Mouse (Mus musculus) Patski (cell line): ENCODE data around the gene Fuca1. TPM values are rescaled to one million over a fixed set of nuclear protein-coding genes. Genes with fewer than 3 reads are reported as not detected.
"Not testable (repeated sequence)": the region's sequence is repeated elsewhere in the genome, so short reads cannot be mapped to it uniquely, and the experiment has no call there.

Experiments used
- ATAC-seq: fragments of 100-300 bp; one replicate; pipeline ENCODE4 v1.8.0; 2021
- CTCF ChIA-PET: fragments of 350-600 bp; sonication (Branson Sonifier 250); formaldehyde crosslinking; loops from one replicate; lab custom pipeline; 2022; ENCODE audit warnings: inconsistent platforms; lab: Charles Lee
- POLR2A ChIA-PET: fragments of 350-600 bp; sonication (Branson Sonifier 250); formaldehyde crosslinking; loops from one replicate; lab custom pipeline; 2022; ENCODE audit warnings: antibody characterized with exemption, inconsistent platforms; lab: Charles Lee
- DNase-seq: peaks from one replicate; pipeline ENCODE4 v3.0.0-alpha.2; 2011; ENCODE audit warnings: low read depth, low spot score
- H3K27me3 ChIP-seq: fragments of 371-371 bp; one replicate; pipeline ENCODE4 v1.5.1; 2021
- CTCF ChIP-seq: fragments of 100-300 bp; IDR thresholded peaks from one replicate; pipeline ENCODE4 v1.5.1; 2021
- in situ Hi-C: fragments of 300-500 bp; cut with MboI; formaldehyde crosslinking; loops from 3 replicates; pipeline ENCODE4 v1.11.1; 2018; ENCODE audit warnings: low pct_unique_long_range_greater_than_20kb, mixed read lengths
- polyA plus RNA-seq: library from polyadenylated mRNA; unstranded; gene quantifications from one replicate; pipeline ENCODE4 v1.2.3, GENCODE M21; 2021

Gene Fuca1
- polyA plus RNA-seq, 1 experiment from 2014 or later: 44.4 TPM

GRCm38 (mm10) chr4:135938858-135939257 is 18.3 kb downstream of the Fuca1 start:
- DNase-seq (no peak), ATAC-seq (no peak)
- POLR2A ChIA-PET: no interaction called here
- no peaks in the 10 kb centered on the region for H3K27me3 ChIP-seq
- no peak for TF ChIP-seq CTCF
- CTCF ChIA-PET: interaction anchor here (1.2 kb wide), 1 partner anchor 22 kb away, joined by 4 read pairs; no protein-coding TSS in a partner anchor
- in situ Hi-C loops: no loop called here

DNA sequence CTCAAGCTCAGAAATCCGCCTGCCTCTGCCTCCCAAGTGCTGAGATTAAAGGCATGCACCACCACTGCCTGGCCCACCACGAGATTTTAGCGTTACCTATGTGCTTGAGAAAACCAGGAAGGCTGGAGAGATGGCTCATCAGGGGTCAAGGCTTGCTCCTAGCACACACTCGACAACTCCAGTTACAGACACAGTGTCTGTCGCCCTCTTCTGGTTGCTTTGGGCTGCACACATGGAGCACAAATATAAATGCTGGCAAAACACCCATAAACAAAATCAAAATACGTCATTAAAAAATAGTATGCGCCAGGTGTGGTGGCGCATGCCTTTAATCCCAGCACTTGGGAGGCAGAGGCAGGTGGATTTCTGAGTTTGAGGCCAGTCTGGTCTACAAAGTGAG is 20.5 kb downstream of the Fuca1 start:
- ATAC-seq, DNase-seq, POLR2A ChIA-PET, H3K27me3 ChIP-seq: not testable (repeated sequence)
- CTCF ChIA-PET: interaction anchor here (1.7 kb wide), 1 partner anchor 14 kb away, joined by 4 read pairs; no protein-coding TSS in a partner anchor
- in situ Hi-C loops: loop anchor here (10.0 kb wide), 1 partner anchor 214 kb away; no protein-coding TSS in a partner anchor
- TF ChIP-seq CTCF: peak; percentile 62

DNA sequence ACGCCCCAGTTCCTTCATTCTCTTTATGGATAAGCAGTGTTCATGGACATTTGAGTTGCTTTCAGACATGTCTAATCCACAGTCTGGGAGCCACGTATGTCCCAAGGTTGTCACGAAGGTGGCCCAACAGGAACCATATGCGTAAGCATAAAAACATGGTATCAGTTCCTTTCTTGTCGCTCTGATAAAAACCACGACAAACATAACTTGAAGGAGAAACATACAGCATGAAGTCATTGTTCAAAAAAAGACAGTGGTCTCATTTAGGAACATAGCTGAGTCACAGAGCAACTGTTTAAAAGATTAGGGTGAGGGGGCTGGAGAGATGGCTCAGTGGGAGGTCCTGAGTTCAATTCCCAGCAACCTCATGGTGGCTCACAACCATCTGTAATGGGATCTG is 21.7 kb downstream of the Fuca1 start:
- ChIA-PET CTCF (no interaction called here), POLR2A (no interaction called here)
- no peaks in the 10 kb centered on the region for H3K27me3 ChIP-seq
- no peak for TF ChIP-seq CTCF
- no peak for ATAC-seq
- in situ Hi-C loops: loop anchor here (10.0 kb wide), 1 partner anchor 213 kb away; no protein-coding TSS in a partner anchor
- no peak for DNase-seq

- H3K27me3 ChIP-seq: no peaks in the 10 kb centered on the region
- in situ Hi-C loops: loop anchor here (10.0 kb wide), 1 partner anchor 211 kb away; no protein-coding TSS in a partner anchor
- ChIA-PET CTCF (no interaction called here), POLR2A (no interaction called here)
- no peak for TF ChIP-seq CTCF
- no peak for DNase-seq
- no peak for ATAC-seq
Observed at GRCm38 (mm10) chr4:135943389-135943788, 22.9 kb downstream of the Fuca1 start.

DNA sequence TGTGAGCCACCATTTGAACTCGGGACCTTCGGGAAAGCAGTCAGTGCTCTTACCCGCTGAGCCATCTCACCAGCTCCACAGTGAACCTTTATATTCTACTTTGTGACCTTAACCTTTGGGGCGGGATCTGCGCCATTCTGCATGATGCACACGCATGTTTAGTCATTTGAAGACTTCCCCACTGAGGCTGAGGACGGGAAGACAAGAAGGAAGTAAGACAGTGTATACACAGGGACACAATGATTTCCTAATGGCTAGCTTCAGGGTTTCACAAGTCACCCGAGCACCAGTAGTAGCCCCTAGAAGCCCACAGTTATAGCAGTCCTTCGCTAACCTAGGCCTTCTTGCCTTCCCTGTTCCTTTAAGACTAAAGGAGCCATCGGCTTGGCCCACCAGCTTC is 25.2 kb downstream of the Fuca1 start:
- H3K27me3 ChIP-seq: no peaks in the 10 kb centered on the region
- ChIA-PET CTCF (no interaction called here), POLR2A (interaction anchor here (0.6 kb wide), 1 partner anchor 233 kb away, joined by 4 read pairs; no protein-coding TSS in a partner anchor)
- no peak for TF ChIP-seq CTCF
- in situ Hi-C loops: loop anchor here (10.0 kb wide), 1 partner anchor 209 kb away; no protein-coding TSS in a partner anchor
- ATAC-seq (no peak), DNase-seq (no peak)

DNA sequence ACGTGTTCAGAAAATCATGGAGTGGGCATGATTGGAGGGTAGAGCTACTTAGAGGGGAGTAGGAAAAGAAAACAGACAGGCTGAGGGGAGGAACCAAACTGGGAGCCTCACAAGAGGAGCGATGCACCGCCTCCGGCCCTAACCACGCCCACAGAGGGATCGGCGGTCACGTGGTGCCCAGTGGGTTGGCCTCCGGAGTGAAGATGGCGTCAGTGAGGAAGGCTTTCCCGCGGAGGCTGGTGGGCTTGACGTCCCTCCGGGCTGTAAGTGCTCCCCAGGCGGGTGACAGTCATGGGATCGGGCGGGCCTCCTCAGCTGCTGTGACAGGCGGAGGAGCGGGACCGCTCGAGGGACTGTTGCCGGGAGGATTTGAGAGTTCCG is 25.7 kb downstream of the Fuca1 start, which contains the start of gene Hmgcl:
Hmgcl (plus strand) TSS at position 171 of the 381 bp plus-strand sequence.
- TF ChIP-seq CTCF: no peak
- CTCF ChIA-PET: no interaction called here
- in situ Hi-C loops: loop anchor here (10.0 kb wide), 1 partner anchor 209 kb away; no protein-coding TSS in a partner anchor
- ATAC-seq (peak; percentile 31), DNase-seq (no peak)
- POLR2A ChIA-PET: interaction anchor here (0.9 kb wide), 1 partner anchor 226 kb away, joined by 5 read pairs; the partner anchor contains the start of gene E2f2
- H3K27me3 ChIP-seq: no peaks in the 10 kb centered on the region

GRCm38 (mm10) chr4:135946659-135947301 is 26.2 kb downstream of the Fuca1 start:
- TF ChIP-seq CTCF: no peak
- in situ Hi-C loops: loop anchor here (10.0 kb wide), 1 partner anchor 208 kb away; no protein-coding TSS in a partner anchor
- POLR2A ChIA-PET: interaction anchor here (0.9 kb wide), 1 partner anchor 226 kb away, joined by 5 read pairs; the partner anchor contains the start of gene E2f2
- ATAC-seq (peak; percentile 21), DNase-seq (no peak)
- H3K27me3 ChIP-seq: no peaks in the 10 kb centered on the region
- CTCF ChIA-PET: no interaction called here

DNA sequence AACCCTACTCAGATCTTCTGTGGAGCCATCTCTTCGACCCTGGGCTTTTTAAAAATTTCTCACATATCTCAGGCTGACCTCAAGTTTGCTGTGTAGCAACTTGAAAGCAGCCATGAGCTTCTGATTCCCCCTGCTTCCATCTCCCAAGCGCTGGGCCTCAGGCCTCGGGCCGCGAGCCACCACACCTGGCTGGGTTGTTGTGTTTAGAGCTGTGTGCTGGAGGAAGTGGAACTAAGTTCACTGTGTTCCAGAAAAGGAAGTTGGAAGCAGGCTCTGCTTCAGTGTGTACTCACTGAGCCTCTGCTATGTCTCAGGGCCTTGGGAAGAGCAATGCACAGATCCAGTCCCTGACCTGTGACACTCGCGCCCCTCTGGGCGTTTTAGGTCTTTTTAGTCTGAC is 27.6 kb downstream of the Fuca1 start:
- ChIA-PET CTCF (interaction anchor here (0.7 to 1.3 kb wide), 2 partner anchors 12 to 41 kb away, joined by 3 to 4 read pairs; no protein-coding TSS in a partner anchor), POLR2A (interaction anchor here (0.5 kb wide), 1 partner anchor 376 kb away, joined by 3 read pairs; no protein-coding TSS in a partner anchor)
- DNase-seq (no peak), ATAC-seq (no peak)
- in situ Hi-C loops: loop anchor here (10.0 kb wide), 1 partner anchor 207 kb away; no protein-coding TSS in a partner anchor
- H3K27me3 ChIP-seq: no peaks in the 10 kb centered on the region
- TF ChIP-seq CTCF: no peak

DNA sequence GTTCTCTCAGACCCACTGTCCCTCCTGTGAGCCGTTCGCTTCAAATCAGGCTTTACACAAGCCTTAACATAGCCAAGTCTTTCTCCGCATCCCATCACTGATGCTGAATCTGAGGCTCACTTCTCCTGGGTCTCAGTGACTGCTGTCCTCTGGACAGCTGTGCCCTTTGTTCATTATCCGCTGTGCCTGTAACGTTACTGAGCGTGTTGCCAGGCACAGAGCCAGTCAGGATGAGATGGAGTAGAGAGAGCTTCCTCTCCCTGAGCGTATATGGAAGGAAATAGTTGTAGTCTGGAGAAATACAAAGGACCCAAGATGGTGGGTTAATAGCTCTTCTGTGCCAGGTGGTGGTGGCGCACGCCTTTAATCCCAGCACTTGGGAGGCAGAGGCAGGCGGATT is 28.9 kb downstream of the Fuca1 start:
- ATAC-seq (no peak), DNase-seq (no peak)
- TF ChIP-seq CTCF: no peak
- in situ Hi-C loops: loop anchor here (10.0 kb wide), 1 partner anchor 205 kb away; no protein-coding TSS in a partner anchor
- ChIA-PET POLR2A (no interaction called here), CTCF (no interaction called here)
- no peaks in the 10 kb centered on the region for H3K27me3 ChIP-seq

- ChIA-PET POLR2A (no interaction called here), CTCF (no interaction called here)
- DNase-seq: no peak
- no peak for TF ChIP-seq CTCF
- no peak for ATAC-seq
- no peaks in the 10 kb centered on the region for H3K27me3 ChIP-seq
- in situ Hi-C loops: loop anchor here (10.0 kb wide), 1 partner anchor 205 kb away; no protein-coding TSS in a partner anchor
Observed at GRCm38 (mm10) chr4:135949911-135950310, 29.4 kb downstream of the Fuca1 start.

DNA sequence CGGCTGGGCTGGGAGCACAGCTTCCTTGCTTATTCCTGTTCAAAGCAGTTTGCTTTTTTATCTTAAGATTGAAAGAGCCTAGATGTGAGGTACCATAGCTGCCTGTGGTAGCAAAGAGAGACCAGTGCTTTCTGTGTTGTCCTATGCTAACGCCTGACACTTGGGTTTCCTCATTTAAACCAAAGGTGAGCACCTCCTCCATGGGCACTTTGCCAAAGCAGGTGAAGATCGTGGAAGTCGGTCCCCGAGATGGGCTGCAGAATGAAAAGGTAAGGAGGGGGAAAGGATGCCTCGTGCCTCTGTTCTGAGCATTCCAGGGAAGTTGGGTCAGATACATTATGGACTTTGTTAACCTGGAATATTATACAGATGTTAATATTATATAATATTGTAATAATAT is 29.8 kb downstream of the Fuca1 start:
- ChIA-PET POLR2A (no interaction called here), CTCF (no interaction called here)
- no peak for DNase-seq
- TF ChIP-seq CTCF: no peak
- H3K27me3 ChIP-seq: no peaks in the 10 kb centered on the region
- ATAC-seq: no peak
- in situ Hi-C loops: no loop called here
